Mouse (Mus musculus) hindbrain, embryonic 16.5 days (tissue): Measurements from ENCODE around the gene Srpk2. TPM values are rescaled to one million over a fixed set of nuclear protein-coding genes. Genes with fewer than 3 reads are reported as not detected.

Experiments
- ATAC-seq: fragments of 200-750 bp; cut with Nextera tagmentation; 2 replicates; pipeline ENCODE4 v1.8.0; 2017; ENCODE audit warnings: moderate TSS enrichment, moderate library complexity
- H3K27ac ChIP-seq: fragments of 300-500 bp; sonication (generic); 2 replicates; pipeline ENCODE4 v1.5.1; 2014; ENCODE audit warnings: low read depth, mild to moderate bottlenecking, control low read depth, low read length, moderate library complexity
- H3K27me3 ChIP-seq: fragments of 300-500 bp; sonication (generic); replicated peaks from 2 replicates; pipeline ENCODE4 v1.6.1; 2014; ENCODE audit warnings: low read length; ENCODE audit not compliant: control insufficient read depth, insufficient read depth
- H3K36me3 ChIP-seq: fragments of 300-500 bp; sonication (generic); 2 replicates; pipeline ENCODE4 v1.6.1; 2014; ENCODE audit warnings: mild to moderate bottlenecking, low read length, moderate library complexity, mixed read lengths; ENCODE audit not compliant: control insufficient read depth, insufficient read depth
- H3K4me1 ChIP-seq: fragments of 300-500 bp; sonication (generic); 2 replicates; pipeline ENCODE4 v1.6.1; 2014; ENCODE audit warnings: low read depth, low read length; ENCODE audit not compliant: control insufficient read depth, insufficient read depth
- H3K4me2 ChIP-seq: fragments of 300-500 bp; sonication (generic); 2 replicates; pipeline ENCODE4 v1.6.1; 2014; ENCODE audit warnings: mild to moderate bottlenecking, low read length, control low read depth, moderate library complexity
- H3K4me3 ChIP-seq: fragments of 300-500 bp; sonication (generic); 2 replicates; pipeline ENCODE4 v1.5.1; 2014; ENCODE audit warnings: mild to moderate bottlenecking, low read length, control low read depth, moderate library complexity
- H3K9ac ChIP-seq: fragments of 300-500 bp; sonication (generic); 2 replicates; pipeline ENCODE4 v1.6.1; 2014; ENCODE audit warnings: low read depth, mild to moderate bottlenecking, control low read depth, low read length, moderate library complexity
- H3K9me3 ChIP-seq: fragments of 300-500 bp; sonication (generic); 2 replicates; pipeline ENCODE4 v1.6.1; 2014; ENCODE audit warnings: mild to moderate bottlenecking, low read length, moderate library complexity; ENCODE audit not compliant: control insufficient read depth
- WGBS: fragments of 180-500 bp; shearing (Covaris S2); extraction: QIAGEN DNeasy Blood & Tissue Kit; methylation state at CpG from one replicate; pipeline ENCODE4 v1.1.7; 2014; 5-methylcytosine and 5-hydroxymethylcytosine counted together
- polyA plus RNA-seq: library from polyadenylated mRNA; unstranded; fragments of >200 nt; fragmentation: Nextera tagmentation; extraction: Ambion mirVana; gene quantifications from 2 replicates; pipeline ENCODE4 v1.2.1, GENCODE M21; 2015

Srpk2 gene
- polyA plus RNA-seq, 1 experiment from 2014 or later, result 108 TPM

GRCm38 (mm10) chr5:23512556-23512955, 171.9 kb downstream of the Srpk2 start:
- WGBS, result 91% methylated on average over 7 of the region's 7 CpGs
- no peak for ATAC-seq
- peaks cover 12% of the 10 kb centered on the region for H3K36me3 ChIP-seq

GRCm38 (mm10) chr5:23511456-23511855, 173.0 kb downstream of the Srpk2 start:
- Histone ChIP-seq H3K9me3 (no peaks in the 10 kb centered on the region), H3K36me3 (peaks cover 12% of the 10 kb centered on the region), H3K4me3 (no peak overlapping the region), H3K4me1 (no peaks in the 10 kb centered on the region), H3K9ac (no peak overlapping the region), H3K27me3 (no peaks in the 10 kb centered on the region), H3K4me2 (no peak overlapping the region), H3K27ac (no peak overlapping the region)
- WGBS, result 89% methylated on average over 5 of the region's 5 CpGs
- ATAC-seq, result no peak

More at GRCm38 (mm10) chr5:23512556-23512955, 171.9 kb downstream of the Srpk2 start:
- Histone ChIP-seq H3K4me1 (no peaks in the 10 kb centered on the region; the same call in 1 of the 2 replicates), H3K27ac (no peak overlapping the region), H3K9ac (no peak overlapping the region), H3K4me2 (no peak overlapping the region), H3K9me3 (no peaks in the 10 kb centered on the region), H3K4me3 (no peak overlapping the region), H3K27me3 (no peaks in the 10 kb centered on the region)

GRCm38 (mm10) chr5:23508630-23509029, 175.8 kb downstream of the Srpk2 start:
- H3K4me1 ChIP-seq, result no peaks in the 10 kb centered on the region
- no peak overlapping the region for H3K4me3 ChIP-seq
- no peak overlapping the region for H3K27ac ChIP-seq
- H3K4me2 ChIP-seq, result no peak overlapping the region
- peak; percentile 48; the same call in 1 of the 2 replicates for ATAC-seq
- H3K9me3 ChIP-seq, result no peaks in the 10 kb centered on the region
- no peak overlapping the region for H3K9ac ChIP-seq
- H3K27me3 ChIP-seq, result no peaks in the 10 kb centered on the region
- WGBS, result 67% methylated on average over 6 of the region's 6 CpGs
- peaks cover 10% of the 10 kb centered on the region for H3K36me3 ChIP-seq

GRCm38 (mm10) chr5:23507210-23507609, 177.2 kb downstream of the Srpk2 start:
- Histone ChIP-seq H3K27ac (no peak overlapping the region), H3K4me1 (no peaks in the 10 kb centered on the region), H3K36me3 (peaks cover 7% of the 10 kb centered on the region), H3K4me2 (no peak overlapping the region), H3K27me3 (no peaks in the 10 kb centered on the region), H3K9ac (no peak overlapping the region), H3K9me3 (no peaks in the 10 kb centered on the region), H3K4me3 (no peak overlapping the region)
- ATAC-seq, result no peak
- 86% methylated on average over 4 of the region's 4 CpGs for WGBS

GRCm38 (mm10) chr5:23505578-23505977, 178.8 kb downstream of the Srpk2 start:
- no peaks in the 10 kb centered on the region for H3K4me1 ChIP-seq
- H3K4me2 ChIP-seq, result no peak overlapping the region
- H3K4me3 ChIP-seq, result no peak overlapping the region
- WGBS, result 86% methylated on average over 3 of the region's 3 CpGs
- H3K9me3 ChIP-seq, result no peaks in the 10 kb centered on the region
- H3K27ac ChIP-seq, result no peak overlapping the region
- H3K9ac ChIP-seq, result no peak overlapping the region
- ATAC-seq, result no peak
- H3K36me3 ChIP-seq, result peaks cover 21% of the 10 kb centered on the region
- H3K27me3 ChIP-seq, result no peaks in the 10 kb centered on the region

- no peak overlapping the region for H3K4me3 ChIP-seq
- 70% methylated on average over 12 of the region's 13 CpGs for WGBS
- H3K27ac ChIP-seq, result no peak overlapping the region
- no peak overlapping the region for H3K4me2 ChIP-seq
- no peak overlapping the region for H3K9ac ChIP-seq
- peaks cover 41% of the 10 kb centered on the region for H3K36me3 ChIP-seq
- no peaks in the 10 kb centered on the region for H3K4me1 ChIP-seq
- no peaks in the 10 kb centered on the region for H3K9me3 ChIP-seq
- no peaks in the 10 kb centered on the region for H3K27me3 ChIP-seq
- ATAC-seq, result peak; percentile 53
Measured at GRCm38 (mm10) chr5:23502317-23502937, 182.0 kb downstream of the Srpk2 start.

GRCm38 (mm10) chr5:23501582-23502316, 182.7 kb downstream of the Srpk2 start:
- no peaks in the 10 kb centered on the region for H3K4me1 ChIP-seq
- H3K9me3 ChIP-seq, result no peaks in the 10 kb centered on the region
- H3K27ac ChIP-seq, result no peak overlapping the region
- H3K4me2 ChIP-seq, result no peak overlapping the region
- no peak for ATAC-seq
- WGBS, result 83% methylated on average over 13 of the region's 13 CpGs
- H3K4me3 ChIP-seq, result no peak overlapping the region
- no peak overlapping the region for H3K9ac ChIP-seq
- H3K36me3 ChIP-seq, result peaks cover 41% of the 10 kb centered on the region
- no peaks in the 10 kb centered on the region for H3K27me3 ChIP-seq

- WGBS, result 94% methylated on average over 6 of the region's 6 CpGs
Measured at GRCm38 (mm10) chr5:23500715-23501114, 183.7 kb downstream of the Srpk2 start.

GRCm38 (mm10) chr5:23499257-23499656, 185.2 kb downstream of the Srpk2 start:
- H3K9me3 ChIP-seq, result no peaks in the 10 kb centered on the region
- no peak overlapping the region for H3K9ac ChIP-seq
- no peak for ATAC-seq
- WGBS, result 95% methylated on average over 16 of the region's 16 CpGs
- H3K27ac ChIP-seq, result peak overlapping the region; percentile 29; the same call in 1 of the 2 replicates
- H3K4me2 ChIP-seq, result no peak overlapping the region
- H3K4me3 ChIP-seq, result no peak overlapping the region
- peaks cover 53% of the 10 kb centered on the region for H3K36me3 ChIP-seq
- no peaks in the 10 kb centered on the region for H3K27me3 ChIP-seq
- no peaks in the 10 kb centered on the region for H3K4me1 ChIP-seq

More at GRCm38 (mm10) chr5:23500715-23501114, 183.7 kb downstream of the Srpk2 start:
- Histone ChIP-seq H3K27me3 (no peaks in the 10 kb centered on the region), H3K9me3 (no peaks in the 10 kb centered on the region), H3K4me3 (no peak overlapping the region), H3K9ac (no peak overlapping the region), H3K4me2 (no peak overlapping the region), H3K27ac (no peak overlapping the region), H3K4me1 (no peaks in the 10 kb centered on the region), H3K36me3 (peaks cover 44% of the 10 kb centered on the region)
- no peak for ATAC-seq
